Mouse (Mus musculus) testis, adult 2 months (tissue): ENCODE measurements around the gene Ggn. TPM values are rescaled to one million over a fixed set of nuclear protein-coding genes. Genes with fewer than 3 reads are reported as not detected.
"Not testable (repeated sequence)": the region's sequence is repeated elsewhere in the genome, so short reads cannot be mapped to it uniquely, and the experiment has no call there.

Source experiments
- H3K27ac ChIP-seq: fragments of 200-500 bp; 2 replicates; pipeline ENCODE4 v1.5.1; 2012; ENCODE audit warnings: low read depth, low read length; ENCODE audit not compliant: control insufficient read depth, insufficient read depth
- H3K27me3 ChIP-seq: fragments of 200-500 bp; 2 replicates; pipeline ENCODE4 v1.6.1; 2012; ENCODE audit warnings: mild to moderate bottlenecking, low read length, moderate library complexity; ENCODE audit not compliant: control insufficient read depth, insufficient read depth
- H3K36me3 ChIP-seq: fragments of 200-500 bp; 2 replicates; pipeline ENCODE4 v1.6.1; 2012; ENCODE audit warnings: mild to moderate bottlenecking, low read length; ENCODE audit not compliant: control insufficient read depth, insufficient read depth
- H3K4me1 ChIP-seq: fragments of 200-500 bp; 2 replicates; pipeline ENCODE4 v1.6.1; 2012; ENCODE audit warnings: low read length; ENCODE audit not compliant: control insufficient read depth, insufficient read depth
- H3K4me3 ChIP-seq: fragments of 200-500 bp; 2 replicates; pipeline ENCODE4 v1.5.1; 2012; ENCODE audit warnings: low read depth, mild to moderate bottlenecking, low read length, moderate library complexity, mixed read lengths; ENCODE audit not compliant: control insufficient read depth
- CTCF ChIP-seq: fragments of 200-500 bp; IDR thresholded peaks from 2 replicates; pipeline ENCODE4 v1.5.1; 2012; ENCODE audit warnings: low read depth, mild to moderate bottlenecking, inconsistent platforms, low read length, moderate library complexity; ENCODE audit not compliant: control insufficient read depth, insufficient read depth, insufficient replicate concordance
- POLR2A ChIP-seq: fragments of 200-500 bp; IDR thresholded peaks from 2 replicates; pipeline ENCODE4 v1.6.1; 2012; ENCODE audit warnings: low read depth, mild to moderate bottlenecking, inconsistent platforms, low read length, moderate library complexity; ENCODE audit not compliant: control insufficient read depth
- polyA plus RNA-seq: library from polyadenylated mRNA; depleted of rRNA; stranded (reverse); fragments of >200 nt; gene quantifications from 2 replicates; pipeline ENCODE4 v1.2.3, GENCODE M21; 2012

Gene Ggn
- polyA plus RNA-seq, 1 experiment, result 506 TPM

GRCm38 (mm10) chr7:29202577-29202976 lies 32.6 kb downstream of the Ggn start:
- Histone ChIP-seq H3K36me3 (no peaks in the 10 kb centered on the region), H3K4me3 (no peak overlapping the region), H3K27ac (no peak overlapping the region), H3K27me3 (no peaks in the 10 kb centered on the region), H3K4me1 (no peaks in the 10 kb centered on the region)
- no peak for TF ChIP-seq CTCF
- TF ChIP-seq POLR2A, result no peak

- H3K36me3 ChIP-seq, H3K27me3 ChIP-seq: not testable (repeated sequence)
- Histone ChIP-seq H3K27ac (peak overlapping the region; percentile 74; the same call in 1 of the 2 replicates), H3K4me3 (peak overlapping the region; percentile 93), H3K4me1 (peaks cover 17% of the 10 kb centered on the region)
Observed at GRCm38 (mm10) chr7:29211013-29211412, 41.0 kb downstream of the Ggn start.

- Histone ChIP-seq H3K27ac (peak overlapping the region; percentile 74), H3K27me3 (no peaks in the 10 kb centered on the region)
- TF ChIP-seq CTCF (no peak), POLR2A (0 out of 2 replicates have a peak, but pooled peaks have one; percentile 28)
Observed at GRCm38 (mm10) chr7:29211415-29212198, 41.6 kb downstream of the Ggn start.

GRCm38 (mm10) chr7:29212199-29212765 lies 42.3 kb downstream of the Ggn start:
- peak overlapping the region; percentile 96 for H3K27ac ChIP-seq
- H3K36me3 ChIP-seq, result no peaks in the 10 kb centered on the region
- peak overlapping the region; percentile 93 for H3K4me3 ChIP-seq
- no peaks in the 10 kb centered on the region for H3K27me3 ChIP-seq
- peaks cover 17% of the 10 kb centered on the region for H3K4me1 ChIP-seq
- TF ChIP-seq POLR2A (no peak; the same call in 1 of the 2 replicates), CTCF (no peak)

More at GRCm38 (mm10) chr7:29211415-29212198, 41.6 kb downstream of the Ggn start:
- peak overlapping the region; percentile 93 for H3K4me3 ChIP-seq
- no peaks in the 10 kb centered on the region for H3K36me3 ChIP-seq
- peaks cover 17% of the 10 kb centered on the region for H3K4me1 ChIP-seq

- peak overlapping the region; percentile 96 for H3K27ac ChIP-seq
- not testable (repeated sequence) for H3K27me3 ChIP-seq, H3K36me3 ChIP-seq
- H3K4me3 ChIP-seq, result peak overlapping the region; percentile 93
- peaks cover 17% of the 10 kb centered on the region for H3K4me1 ChIP-seq
Observed at GRCm38 (mm10) chr7:29212775-29213560, 43.0 kb downstream of the Ggn start.

- no peak; the same call in 1 of the 2 replicates for TF ChIP-seq POLR2A
- no peak for TF ChIP-seq CTCF
- H3K4me1 ChIP-seq, result peaks cover 17% of the 10 kb centered on the region
- H3K4me3 ChIP-seq, result peak within 1 kb of the TSS; percentile 93
- H3K27ac ChIP-seq, result peak within 1 kb of the TSS; percentile 96
- no peaks in the 10 kb centered on the region for H3K27me3 ChIP-seq
- no peaks in the 10 kb centered on the region for H3K36me3 ChIP-seq
Observed at GRCm38 (mm10) chr7:29213675-29214082, 43.7 kb downstream of the Ggn start, which contains the start of gene Catsperg1. Gene Catsperg1 (minus strand): TSS chr7:29214035.

GRCm38 (mm10) chr7:29214236-29214635 lies 44.2 kb downstream of the Ggn start:
- Histone ChIP-seq H3K27ac (peak overlapping the region; percentile 88), H3K4me3 (peak overlapping the region; percentile 93), H3K27me3 (no peaks in the 10 kb centered on the region), H3K36me3 (no peaks in the 10 kb centered on the region), H3K4me1 (peaks cover 17% of the 10 kb centered on the region)
- TF ChIP-seq POLR2A (no peak), CTCF (no peak)
